Mouse (Mus musculus): Measurements from ENCODE around the gene Kcnma1. TPM values are rescaled to one million over a fixed set of nuclear protein-coding genes. Genes with fewer than 3 reads are reported as not detected.

Gene Kcnma1
- total and polyA plus RNA-seq, 3 experiments: not detected

DNA sequence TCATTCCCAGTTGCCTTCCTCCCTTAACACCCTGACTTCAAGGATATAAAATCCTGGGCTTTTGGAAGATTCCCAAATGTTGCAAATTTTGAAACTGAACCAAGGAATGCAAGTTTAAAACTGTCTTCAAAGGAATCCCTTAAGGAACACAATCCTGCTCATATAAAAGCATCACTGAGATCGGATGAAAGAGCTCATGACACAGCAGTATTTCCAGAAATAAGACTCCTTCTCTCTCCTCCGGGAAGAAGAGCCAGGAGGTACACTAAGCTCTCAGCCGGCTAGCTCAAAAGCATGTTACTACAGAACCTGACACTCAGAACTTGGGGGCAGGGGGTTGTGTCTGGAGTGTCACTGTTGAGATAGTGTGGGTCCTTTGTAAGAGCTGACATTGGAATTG is 325.8 kb downstream of the Kcnma1 start:
- no peak overlapping the region for H3K27ac ChIP-seq (ENCODE audit: control insufficient read depth, low read depth, low read length)
- no peaks in the 10 kb centered on the region for H3K27me3 ChIP-seq (ENCODE audit: control insufficient read depth in 1 of 2, insufficient read depth in 2 of 2, low read length in 2 of 2)
- no peak for TF ChIP-seq EP300 (IDR thresholded peaks at IDR 0.05; ENCODE audit: low read depth in 1 of 2, low read length in 2 of 2)
- TF ChIP-seq MAFK (IDR thresholded peaks at IDR 0.05; ENCODE audit: borderline replicate concordance, low read depth, low read length): no peak
- no peak for TF ChIP-seq GATA1 (IDR thresholded peaks at IDR 0.05; ENCODE audit: low read depth, low read length)
- no peak for TF ChIP-seq SMC3 (IDR thresholded peaks at IDR 0.05; ENCODE audit: low read depth, low read length)
- TF ChIP-seq POLR2AphosphoS5 (IDR thresholded peaks at IDR 0.05; ENCODE audit: borderline replicate concordance, low read depth, low read length): no peak
- no peak for TF ChIP-seq MYB (IDR thresholded peaks at IDR 0.05; ENCODE audit: low read depth, low read length)
- TF ChIP-seq BHLHE40 (IDR thresholded peaks at IDR 0.05; ENCODE audit: borderline replicate concordance, low read depth, low read length): no peak
- no peak for TF ChIP-seq KAT2A (conservative IDR thresholded peaks at IDR 0.05; ENCODE audit: low read depth, low read length)
- no peak for TF ChIP-seq MEF2A (IDR thresholded peaks at IDR 0.05; ENCODE audit: extremely low read depth, insufficient replicate concordance, low read depth, low read length, poor library complexity, severe bottlenecking)
- no peak for TF ChIP-seq SIN3A (IDR thresholded peaks at IDR 0.05; ENCODE audit: low read length)
- no peak overlapping the region for H3K9ac ChIP-seq (ENCODE audit: control insufficient read depth, low read depth, low read length, poor library complexity, severe bottlenecking)
- H3K4me3 ChIP-seq (ENCODE audit: control insufficient read depth in 1 of 2, insufficient read depth in 1 of 2, low read depth in 2 of 2, low read length in 2 of 2): no peak overlapping the region
- H3K4me1 ChIP-seq (ENCODE audit: control insufficient read depth in 1 of 2, insufficient read depth in 2 of 2, low read length in 2 of 2): no peaks in the 10 kb centered on the region
- H3K79me2 ChIP-seq (ENCODE audit: control insufficient read depth, insufficient read depth, low read length, poor library complexity): no peaks in the 10 kb centered on the region
- no peak for DNase-seq (ENCODE audit: low read depth, low spot score)
- H3K9me3 ChIP-seq (replicated peaks; ENCODE audit: insufficient read depth, low read length): no peaks in the 10 kb centered on the region
- H3K36me3 ChIP-seq (ENCODE audit: control insufficient read depth in 1 of 2, insufficient read depth in 2 of 2, low read length in 2 of 2): no peaks in the 10 kb centered on the region

- Histone ChIP-seq H3K4me3 (ENCODE audit: control insufficient read depth in 1 of 2, insufficient read depth in 1 of 2, low read depth in 2 of 2, low read length in 2 of 2) (no peak overlapping the region), H3K36me3 (ENCODE audit: control insufficient read depth in 1 of 2, insufficient read depth in 2 of 2, low read length in 2 of 2) (no peaks in the 10 kb centered on the region), H3K27me3 (ENCODE audit: control insufficient read depth in 1 of 2, insufficient read depth in 2 of 2, low read length in 2 of 2) (no peaks in the 10 kb centered on the region), H3K9ac (ENCODE audit: control insufficient read depth, low read depth, low read length, poor library complexity, severe bottlenecking) (no peak overlapping the region), H3K27ac (ENCODE audit: control insufficient read depth, low read depth, low read length) (no peak overlapping the region), H3K4me1 (ENCODE audit: control insufficient read depth in 1 of 2, insufficient read depth in 2 of 2, low read length in 2 of 2) (no peaks in the 10 kb centered on the region), H3K9me3 (replicated peaks; ENCODE audit: insufficient read depth, low read length) (no peaks in the 10 kb centered on the region), H3K79me2 (ENCODE audit: control insufficient read depth, insufficient read depth, low read length, poor library complexity) (no peaks in the 10 kb centered on the region)
- TF ChIP-seq POLR2A (IDR thresholded peaks at IDR 0.05; ENCODE audit: control insufficient read depth in 1 of 2, insufficient read depth in 1 of 2, low read depth in 1 of 2, low read length in 2 of 2, poor library complexity in 1 of 2): no peak
- no peak for TF ChIP-seq USF2 (IDR thresholded peaks at IDR 0.05; ENCODE audit: borderline replicate concordance in 1 of 2, insufficient read depth in 1 of 2, low read depth in 1 of 2, low read length in 2 of 2)
- no peak for TF ChIP-seq ZNF384 (IDR thresholded peaks at IDR 0.05; ENCODE audit: low read depth, low read length)
- no peak for TF ChIP-seq POLR2AphosphoS2 (IDR thresholded peaks at IDR 0.05; ENCODE audit: low read length)
- no peak for TF ChIP-seq USF1 (IDR thresholded peaks at IDR 0.05; ENCODE audit: low read depth, low read length)
- TF ChIP-seq ZC3H11A (IDR thresholded peaks at IDR 0.05; ENCODE audit: low read depth, low read length): no peak
- no peak for TF ChIP-seq MEF2A (IDR thresholded peaks at IDR 0.05; ENCODE audit: extremely low read depth, insufficient replicate concordance, low read depth, low read length, poor library complexity, severe bottlenecking)
- DNase-seq (ENCODE audit: low read depth, low spot score): no peak
These were observed 329.7 kb downstream of the Kcnma1 start for GRCm38 (mm10) chr14:23684463-23685066.

Measured in MEL (cell line).